Mouse (Mus musculus) hindbrain, embryonic 14.5 days (tissue): ENCODE results near the gene Mcrip1. TPM values are rescaled to one million over a fixed set of nuclear protein-coding genes. Genes with fewer than 3 reads are reported as not detected.

Source experiments
- ATAC-seq: fragments of 200-750 bp; cut with Nextera tagmentation; 2 replicates; pipeline ENCODE4 v1.8.0; 2017; ENCODE audit warnings: moderate number of reproducible peaks, mild to moderate bottlenecking, moderate TSS enrichment, moderate library complexity; ENCODE audit not compliant: low FRiP score
- DNase-seq: peaks from one replicate; pipeline ENCODE4 v3.0.0-alpha.2; 2015; ENCODE audit warnings: low spot score
- H3K27ac ChIP-seq: fragments of 300-500 bp; sonication (generic); 2 replicates; pipeline ENCODE4 v1.5.1; 2014; ENCODE audit warnings: mild to moderate bottlenecking, moderate library complexity
- H3K27me3 ChIP-seq: fragments of 300-500 bp; sonication (generic); 2 replicates; pipeline ENCODE4 v1.6.1; 2014; ENCODE audit warnings: mild to moderate bottlenecking, low read length, mixed read lengths; ENCODE audit not compliant: control insufficient read depth, insufficient read depth
- H3K36me3 ChIP-seq: fragments of 300-500 bp; sonication (generic); replicated peaks from 2 replicates; pipeline ENCODE4 v1.6.1; 2014; ENCODE audit not compliant: control insufficient read depth, insufficient read depth
- H3K4me1 ChIP-seq: fragments of 300-500 bp; sonication (generic); replicated peaks from 2 replicates; pipeline ENCODE4 v1.6.1; 2014; ENCODE audit warnings: antibody characterized with exemption, low read length, mixed read lengths; ENCODE audit not compliant: control insufficient read depth, insufficient read depth
- H3K4me2 ChIP-seq: fragments of 300-500 bp; sonication (generic); replicated peaks from 2 replicates; pipeline ENCODE4 v1.6.1; 2014; ENCODE audit warnings: mild to moderate bottlenecking, moderate library complexity
- H3K4me3 ChIP-seq: fragments of 300-500 bp; sonication (generic); replicated peaks from 2 replicates; pipeline ENCODE4 v1.5.1; 2014; ENCODE audit warnings: mild to moderate bottlenecking, low read length
- H3K9ac ChIP-seq: fragments of 300-500 bp; sonication (generic); 2 replicates; pipeline ENCODE4 v1.6.1; 2014
- H3K9me3 ChIP-seq: fragments of 300-500 bp; sonication (generic); 2 replicates; pipeline ENCODE4 v1.6.1; 2016; ENCODE audit warnings: low read length; ENCODE audit not compliant: control insufficient read depth
- WGBS: fragments of 180-500 bp; shearing (Covaris S2); extraction: QIAGEN DNeasy Blood & Tissue Kit; methylation state at CpG from one replicate; pipeline ENCODE4 v1.1.7; 2014; 5-methylcytosine and 5-hydroxymethylcytosine counted together
- polyA plus RNA-seq: library from polyadenylated mRNA; unstranded; fragments of >200 nt; fragmentation: Nextera tagmentation; extraction: Ambion mirVana; gene quantifications from 2 replicates; pipeline ENCODE4 v1.2.1, GENCODE M21; 2014

The Mcrip1 gene
- polyA plus RNA-seq, 1 experiment from 2014 or later, result 261 TPM

DNA sequence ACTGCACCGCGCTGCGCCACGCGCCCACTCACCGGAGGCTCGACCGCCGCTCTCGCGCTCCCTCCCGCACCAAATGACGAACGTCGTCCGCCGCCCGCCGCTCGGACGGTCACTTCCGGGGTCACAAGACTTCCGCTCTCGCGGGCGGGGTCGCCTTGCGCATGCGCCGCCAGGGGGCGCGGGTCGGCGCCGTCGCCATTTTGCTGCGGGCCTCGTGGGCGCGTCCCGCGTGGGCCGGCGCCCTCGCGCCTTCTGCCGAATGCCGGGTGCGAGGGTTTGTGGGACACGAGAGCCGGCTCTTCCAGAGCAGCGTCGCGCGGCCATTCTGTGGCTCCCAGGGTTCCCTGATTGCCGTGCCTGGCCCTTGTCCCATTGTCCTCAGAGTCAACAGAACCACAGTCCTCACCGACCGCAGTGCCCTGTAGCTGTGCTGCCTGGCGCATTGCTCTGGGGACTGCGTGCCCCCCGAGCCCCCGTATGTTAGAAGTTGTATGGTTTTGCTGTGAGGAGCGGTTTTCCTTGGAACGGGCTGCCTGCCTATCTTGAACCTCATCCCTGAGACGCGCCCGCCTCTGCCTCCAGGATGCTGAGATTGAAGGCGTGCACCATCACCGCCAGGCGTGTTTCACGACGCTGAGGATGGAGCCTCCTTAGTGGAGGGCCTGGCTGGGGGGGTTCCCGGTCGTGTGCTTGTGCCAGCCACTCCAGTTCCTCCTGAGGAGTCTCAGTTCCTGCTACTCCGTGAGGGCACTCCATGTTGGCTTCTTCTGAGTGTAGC, 32.2 kb upstream of the Mcrip1 start, which contains the start of gene Arhgdia:
Gene Arhgdia, minus strand, starts transcription at position 135 of the 778 bp plus-strand sequence.
- DNase-seq, result peak; percentile 89
- Histone ChIP-seq H3K9ac (peak within 1 kb of the TSS; percentile 80), H3K4me2 (peak within 1 kb of the TSS; percentile 91), H3K36me3 (peaks cover 56% of the 10 kb centered on the region), H3K27ac (peak within 1 kb of the TSS; percentile 94), H3K27me3 (no peaks in the 10 kb centered on the region), H3K9me3 (no peaks in the 10 kb centered on the region), H3K4me1 (peaks cover 18% of the 10 kb centered on the region), H3K4me3 (peak within 1 kb of the TSS; percentile 87)
- WGBS, result 4% methylated on average over 67 of the region's 75 CpGs
- peak; percentile 65 for ATAC-seq

DNA sequence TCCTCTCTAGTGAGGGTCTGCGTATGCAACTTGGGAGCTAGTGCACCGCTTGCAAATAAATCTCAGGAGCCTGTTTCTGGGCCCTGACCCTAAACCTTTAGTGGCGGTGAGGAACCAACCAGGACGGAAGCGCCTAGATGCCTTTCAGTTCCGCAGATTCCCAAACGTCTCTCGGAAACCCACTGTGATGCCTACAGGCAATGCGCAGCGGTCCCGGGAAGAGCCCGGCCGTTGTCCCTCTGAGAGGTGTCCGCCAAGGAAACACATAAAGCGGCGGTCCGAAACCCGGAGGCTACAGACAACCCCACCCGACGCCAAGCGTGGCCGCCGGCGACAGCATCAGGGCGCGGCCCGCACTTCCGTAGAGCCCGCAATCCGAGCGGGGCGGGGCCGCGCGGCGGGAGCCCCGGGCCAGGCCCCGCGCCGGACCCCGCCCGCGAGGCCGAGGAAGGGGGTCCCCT, 31.4 kb upstream of the Mcrip1 start:
- peaks cover 48% of the 10 kb centered on the region for H3K36me3 ChIP-seq

DNA sequence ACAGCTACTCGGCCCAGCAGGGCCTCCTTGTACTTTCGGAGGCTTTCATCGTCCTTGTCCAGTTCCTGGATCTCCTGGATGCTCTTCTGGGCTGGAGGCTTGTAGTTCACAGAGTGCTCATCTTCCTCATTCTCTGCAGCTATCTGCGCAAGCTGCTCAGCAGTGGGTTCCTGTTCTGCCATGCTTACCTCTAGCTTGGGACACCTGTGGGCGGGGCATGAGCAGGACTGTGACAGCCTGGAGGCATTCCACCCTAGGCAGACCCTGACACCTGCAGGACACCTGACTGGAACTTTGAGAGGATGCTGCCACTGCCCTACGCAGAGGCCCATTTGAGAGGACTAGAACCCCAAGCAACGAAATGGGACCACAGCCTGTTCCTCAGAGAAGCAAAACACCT, 30.7 kb upstream of the Mcrip1 start:
- Histone ChIP-seq H3K4me3 (peak overlapping the region; percentile 87), H3K27ac (peak overlapping the region; percentile 94), H3K9ac (peak overlapping the region; percentile 80), H3K4me2 (peak overlapping the region; percentile 91), H3K9me3 (no peaks in the 10 kb centered on the region), H3K36me3 (peaks cover 41% of the 10 kb centered on the region), H3K27me3 (no peaks in the 10 kb centered on the region), H3K4me1 (peaks cover 18% of the 10 kb centered on the region)
- 67% methylated on average over 7 of the region's 7 CpGs for whole genome bisulfite sequencing
- DNase-seq, result no peak
- ATAC-seq, result no peak

More for the DNA sequence above, 31.4 kb upstream of the Mcrip1 start:
- peak overlapping the region; percentile 94 for H3K27ac ChIP-seq
- H3K9ac ChIP-seq, result peak overlapping the region; percentile 80
- no peaks in the 10 kb centered on the region for H3K9me3 ChIP-seq
- DNase-seq, result peak; percentile 49
- peak overlapping the region; percentile 87 for H3K4me3 ChIP-seq
- H3K4me1 ChIP-seq, result peaks cover 18% of the 10 kb centered on the region
- peak; percentile 13; the same call in 1 of the 2 replicates for ATAC-seq
- no peaks in the 10 kb centered on the region for H3K27me3 ChIP-seq
- peak overlapping the region; percentile 91 for H3K4me2 ChIP-seq
- WGBS, result under 1% methylated on average over 32 of the region's 44 CpGs

DNA sequence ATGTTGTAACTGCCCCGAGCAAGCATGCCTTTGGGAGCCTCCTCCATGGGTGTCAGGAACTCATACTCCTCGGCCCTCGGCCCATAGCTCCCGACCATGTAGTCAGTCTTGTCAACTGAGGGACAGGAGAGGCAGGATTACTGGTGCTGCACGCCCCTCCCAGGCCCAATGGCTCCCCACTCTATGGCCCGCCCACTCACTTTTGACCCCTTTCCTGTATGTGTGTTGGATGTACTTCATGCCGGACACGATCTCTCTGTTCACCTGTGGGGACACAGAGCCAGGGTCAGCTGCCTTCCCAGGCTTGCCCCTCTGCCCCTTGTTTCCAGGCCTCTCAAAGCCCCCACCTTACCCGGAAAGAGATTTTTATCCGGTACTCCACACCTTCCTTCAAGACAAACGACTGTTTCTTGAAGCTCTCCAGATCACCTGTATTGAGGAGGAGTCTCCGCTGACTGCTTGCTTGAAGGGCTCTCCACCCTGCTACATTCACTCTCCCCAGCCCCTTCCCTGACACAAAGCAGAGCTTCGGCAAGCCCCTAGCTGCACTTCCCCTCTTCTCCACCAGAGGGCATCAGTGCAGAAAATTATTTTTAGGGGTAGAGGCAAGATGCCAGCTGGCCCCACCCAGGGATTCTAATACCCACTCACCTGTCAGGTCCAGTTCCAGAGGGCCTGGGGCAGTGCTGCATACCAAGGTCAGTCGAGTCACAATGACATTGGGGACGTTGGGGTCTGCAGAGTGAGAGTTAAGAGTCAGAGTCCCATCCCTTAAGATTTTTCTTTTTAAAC, 30.0 kb upstream of the Mcrip1 start:
- H3K36me3 ChIP-seq, result peaks cover 37% of the 10 kb centered on the region
- H3K4me1 ChIP-seq, result peaks cover 19% of the 10 kb centered on the region
- 67% methylated on average over 15 of the region's 15 CpGs for WGBS
- no peaks in the 10 kb centered on the region for H3K9me3 ChIP-seq
- H3K4me3 ChIP-seq, result peak overlapping the region; percentile 87
- ATAC-seq, result no peak
- peak overlapping the region; percentile 91 for H3K4me2 ChIP-seq
- peak overlapping the region; percentile 80 for H3K9ac ChIP-seq
- DNase-seq, result peak; percentile 86
- no peak overlapping the region for H3K27ac ChIP-seq
- H3K27me3 ChIP-seq, result no peaks in the 10 kb centered on the region

DNA sequence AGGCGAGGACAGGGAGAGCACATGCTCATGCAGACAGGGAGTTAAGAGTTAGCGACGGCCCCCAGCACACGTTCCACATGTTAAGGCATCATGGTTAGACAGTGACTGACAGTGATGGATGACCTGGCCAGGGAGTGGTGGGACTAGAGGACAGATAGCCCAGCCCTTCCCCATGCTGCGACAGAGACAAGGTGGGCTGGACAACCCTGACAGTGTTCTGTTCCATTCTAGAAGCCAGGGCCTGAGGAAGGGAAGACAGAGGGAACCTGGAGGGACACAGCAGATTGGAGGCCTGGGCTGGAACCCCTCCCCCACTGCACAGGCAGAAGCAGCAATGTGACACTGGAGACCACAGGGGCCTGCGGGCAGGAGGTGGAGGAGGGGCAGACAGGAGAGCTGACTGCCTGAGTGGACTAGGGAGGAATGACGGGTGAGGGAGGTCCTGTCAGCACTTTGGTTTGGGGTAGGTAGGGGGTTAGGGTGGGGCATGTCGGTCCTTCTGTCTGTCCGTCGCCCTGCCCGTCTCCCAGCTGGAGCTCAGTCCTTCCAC, 29.2 kb upstream of the Mcrip1 start:
- ATAC-seq (no peak), DNase-seq (no peak)
- H3K4me2 ChIP-seq, result no peak overlapping the region
- H3K4me3 ChIP-seq, result no peak overlapping the region
- H3K9me3 ChIP-seq, result no peaks in the 10 kb centered on the region
- H3K27ac ChIP-seq, result no peak overlapping the region
- H3K9ac ChIP-seq, result 0 out of 2 replicates have a peak overlapping the region, but pooled peaks have one; percentile 1
- H3K36me3 ChIP-seq, result peaks cover 34% of the 10 kb centered on the region
- 81% methylated on average over 11 of the region's 11 CpGs for WGBS
- H3K27me3 ChIP-seq, result no peaks in the 10 kb centered on the region
- H3K4me1 ChIP-seq, result peaks cover 26% of the 10 kb centered on the region

DNA sequence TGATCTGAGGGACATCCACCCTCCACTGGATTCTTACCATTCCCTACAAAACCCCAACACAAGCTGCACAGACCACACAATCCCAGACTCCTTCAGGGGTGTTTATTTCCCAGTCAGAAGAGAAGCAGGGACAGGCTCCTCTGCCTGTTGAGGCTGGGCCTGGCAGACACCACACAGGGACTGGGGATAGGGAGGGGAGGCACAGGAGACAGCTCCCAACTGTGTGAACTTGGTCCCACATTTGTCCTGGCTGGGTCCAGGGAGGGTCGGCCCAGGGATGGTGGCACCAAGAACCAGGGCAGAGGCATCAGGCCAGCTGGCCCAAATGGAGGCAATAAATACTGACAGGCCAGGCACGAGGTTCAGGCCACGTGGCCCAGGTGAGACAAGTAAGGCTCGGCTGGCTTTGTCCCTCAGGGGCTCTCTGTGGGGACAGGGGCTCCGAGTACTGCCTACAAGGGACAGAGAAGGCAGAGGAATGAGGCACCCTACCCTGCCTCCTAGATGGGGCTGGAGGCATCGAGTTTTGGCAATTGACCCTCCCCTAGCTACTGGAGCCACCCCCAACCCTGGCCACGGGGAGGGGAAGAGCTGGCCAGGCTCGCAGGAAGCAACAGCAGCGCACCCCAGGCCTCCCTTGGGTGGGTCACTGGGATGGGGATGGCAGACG, 28.6 kb upstream of the Mcrip1 start:
- peaks cover 33% of the 10 kb centered on the region for H3K36me3 ChIP-seq
- ATAC-seq (no peak), DNase-seq (no peak)
- H3K4me3 ChIP-seq, result no peak overlapping the region
- H3K4me1 ChIP-seq, result peaks cover 28% of the 10 kb centered on the region
- no peak overlapping the region for H3K9ac ChIP-seq
- no peaks in the 10 kb centered on the region for H3K9me3 ChIP-seq
- 90% methylated on average over 10 of the region's 10 CpGs for WGBS
- H3K27ac ChIP-seq, result no peak overlapping the region
- no peaks in the 10 kb centered on the region for H3K27me3 ChIP-seq
- H3K4me2 ChIP-seq, result no peak overlapping the region

DNA sequence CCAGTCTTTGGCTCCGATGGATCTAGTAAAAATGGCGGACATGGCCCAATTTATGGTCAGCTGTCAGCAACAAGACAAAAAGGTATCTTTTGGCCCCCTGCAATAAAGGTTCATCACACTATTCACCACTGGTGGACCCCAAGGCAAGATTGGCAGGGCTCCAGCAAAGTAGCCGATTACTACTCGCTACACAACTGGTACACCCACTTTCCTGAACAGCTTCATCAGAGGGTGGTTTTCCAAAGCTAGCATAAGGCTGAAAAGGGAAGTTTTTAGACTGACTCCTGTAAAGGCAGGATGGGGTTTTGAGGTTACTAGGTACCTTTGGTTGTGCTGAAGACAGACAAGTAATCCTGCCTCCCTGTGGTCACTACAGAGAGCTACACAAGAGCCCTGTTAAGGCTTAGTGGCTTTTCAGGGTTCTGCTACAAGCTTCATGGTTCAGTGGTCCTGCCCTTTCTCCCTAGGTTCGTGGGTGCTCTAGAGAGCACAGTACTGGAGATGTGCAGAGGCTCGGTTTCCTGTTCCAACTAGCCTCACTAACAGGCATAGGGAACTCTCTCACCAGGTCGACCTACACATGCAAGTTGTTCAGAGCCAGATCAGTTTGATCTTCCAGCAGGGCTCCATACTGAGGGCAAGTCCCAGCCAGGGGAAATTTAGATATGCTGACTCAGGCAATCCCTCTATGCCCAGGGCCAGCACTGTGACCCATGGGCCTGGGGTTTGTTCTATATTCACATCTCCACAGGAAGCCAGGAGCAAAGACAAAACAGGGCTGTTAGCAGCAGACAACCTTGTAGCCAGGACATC, 27.9 kb upstream of the Mcrip1 start:
- Histone ChIP-seq H3K4me3 (no peak overlapping the region), H3K27ac (no peak overlapping the region), H3K4me1 (peaks cover 26% of the 10 kb centered on the region), H3K36me3 (peaks cover 33% of the 10 kb centered on the region), H3K9ac (no peak overlapping the region), H3K27me3 (no peaks in the 10 kb centered on the region), H3K9me3 (no peaks in the 10 kb centered on the region), H3K4me2 (no peak overlapping the region)
- WGBS, result 86% methylated on average over 7 of the region's 7 CpGs
- ATAC-seq (no peak), DNase-seq (no peak)

DNA sequence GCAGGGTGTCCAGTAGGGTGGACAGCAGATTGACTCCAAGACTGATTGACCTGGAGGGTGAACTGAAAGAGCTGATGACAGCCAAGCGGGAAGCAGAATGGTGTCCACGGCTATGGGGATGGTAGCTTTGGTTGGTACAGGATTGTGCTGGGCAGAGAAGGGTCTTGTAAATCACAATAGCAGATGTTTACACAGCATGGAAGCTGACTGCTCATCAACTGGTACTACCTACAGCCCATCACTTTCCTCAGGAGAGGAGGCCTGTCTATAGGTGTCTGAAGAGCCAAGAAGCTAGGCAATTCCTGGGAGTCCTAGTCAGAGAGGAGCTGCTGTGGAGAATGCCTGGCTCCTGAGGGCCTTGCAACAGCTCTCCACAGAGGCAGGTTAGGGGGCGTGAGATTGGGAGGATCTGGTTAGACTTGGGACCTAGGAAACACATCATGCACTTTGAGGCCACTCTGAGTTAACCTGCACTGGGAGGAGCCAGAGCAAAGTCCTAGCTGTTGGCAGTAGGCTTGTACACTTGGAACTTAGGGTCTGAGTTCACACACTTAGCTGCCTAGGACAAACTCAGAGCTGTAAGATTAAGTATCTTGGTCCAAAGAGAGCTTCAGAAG, 26.9 kb upstream of the Mcrip1 start:
- no peak for ATAC-seq
- Histone ChIP-seq H3K27me3 (no peaks in the 10 kb centered on the region), H3K4me2 (no peak overlapping the region), H3K4me1 (peaks cover 24% of the 10 kb centered on the region), H3K9ac (no peak overlapping the region), H3K36me3 (peaks cover 33% of the 10 kb centered on the region), H3K9me3 (no peaks in the 10 kb centered on the region), H3K27ac (no peak overlapping the region), H3K4me3 (no peak overlapping the region)
- no peak for DNase-seq
- WGBS, result 87% methylated on average over 3 of the region's 3 CpGs
